Mouse (Mus musculus): ENCODE results near the gene Psmb8.

DNA sequence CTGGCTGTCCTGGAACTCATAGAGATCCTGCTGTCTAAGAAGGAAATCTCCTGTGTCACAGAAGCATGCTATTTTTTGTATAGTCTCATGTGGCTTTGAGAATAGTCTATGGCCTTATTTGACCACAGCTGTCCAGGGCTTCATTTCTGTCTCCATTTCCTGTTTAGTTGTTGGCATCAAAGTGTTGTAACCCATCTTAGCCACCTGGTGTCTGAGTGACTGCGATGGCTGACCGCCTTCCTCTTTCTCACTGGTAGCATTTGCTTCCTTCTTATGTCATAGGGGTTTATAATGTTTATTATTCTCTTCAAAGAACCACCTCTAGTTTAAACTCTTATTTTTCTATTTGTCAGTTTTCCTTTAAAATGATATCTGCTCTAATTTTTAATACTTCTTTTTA, 51.2 kb downstream of the Psmb8 start:
- TF ChIP-seq CTCF (IDR thresholded peaks at IDR 0.05) (no peak), POLR2A (IDR thresholded peaks at IDR 0.05; ENCODE audit: insufficient read depth, low read depth, low read length) (no peak), EP300 (IDR thresholded peaks at IDR 0.05; ENCODE audit: insufficient read depth, low read depth, low read length) (no peak)

All from heart, adult 2 months (tissue).